Mouse (Mus musculus): ENCODE data around the gene Mrpl19.

Gene Mrpl19

DNA sequence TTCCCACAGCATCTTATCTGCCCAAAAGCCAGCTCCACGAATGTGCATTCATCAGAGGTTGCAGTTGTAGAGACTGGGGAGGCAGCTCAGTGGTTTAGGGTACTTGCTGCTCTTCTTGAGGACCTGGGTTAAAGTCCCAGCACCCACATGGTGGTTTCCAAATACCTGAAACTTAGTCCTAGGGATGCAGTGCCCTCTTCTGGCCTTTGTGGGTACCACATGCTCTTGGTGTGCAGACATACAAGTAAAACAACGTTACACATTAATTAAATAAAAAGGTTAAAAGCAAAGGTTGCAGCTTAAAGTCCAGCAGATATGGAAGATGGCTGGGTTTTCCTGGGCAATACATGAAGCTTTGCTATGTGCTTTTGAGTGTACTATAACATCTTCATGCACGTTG is 32.5 kb downstream of the Mrpl19 start:
- in situ Hi-C loops (cut with MboI, MseI), result no loop called here

DNA sequence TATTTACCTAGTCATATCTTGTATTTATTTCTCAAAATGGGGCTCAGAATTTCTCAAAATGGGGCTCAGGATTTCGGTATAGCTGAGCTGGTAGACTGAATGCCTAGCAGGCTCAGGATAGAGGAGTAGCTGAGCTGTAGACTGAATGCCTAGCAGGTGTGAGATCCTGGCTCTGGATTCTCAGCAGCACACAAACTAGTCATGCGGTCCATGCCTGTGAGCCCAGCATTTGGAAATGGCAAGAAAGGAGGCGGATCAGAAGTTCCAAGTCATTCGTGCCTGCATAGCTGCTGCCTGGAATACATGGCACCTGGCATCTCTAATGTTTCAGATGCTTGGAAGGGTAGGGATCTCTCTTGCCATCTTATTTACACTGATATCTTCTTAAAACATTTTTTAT is 36.4 kb downstream of the Mrpl19 start:
- in situ Hi-C loops (cut with MboI, MseI), result no loop called here

DNA sequence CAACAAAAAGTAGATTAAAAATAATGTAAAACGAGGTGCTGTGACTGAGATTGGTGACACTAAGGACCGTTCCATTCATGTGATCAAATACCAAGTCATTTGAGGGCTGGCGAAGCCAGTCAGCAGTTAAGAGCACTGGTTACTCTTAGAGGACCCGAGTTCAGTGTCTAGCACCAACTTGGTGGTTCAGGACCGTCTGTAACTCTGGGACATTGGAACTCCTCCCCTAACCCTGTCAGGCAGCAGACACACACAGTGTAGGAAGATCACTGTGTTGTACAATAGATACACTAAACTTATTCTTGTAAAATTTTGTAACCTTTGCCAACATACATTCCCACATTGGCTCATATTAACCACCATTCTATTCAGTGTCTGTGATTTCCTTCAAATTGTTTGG is 41.5 kb downstream of the Mrpl19 start:
- in situ Hi-C loops (cut with MboI, MseI), result no loop called here

DNA sequence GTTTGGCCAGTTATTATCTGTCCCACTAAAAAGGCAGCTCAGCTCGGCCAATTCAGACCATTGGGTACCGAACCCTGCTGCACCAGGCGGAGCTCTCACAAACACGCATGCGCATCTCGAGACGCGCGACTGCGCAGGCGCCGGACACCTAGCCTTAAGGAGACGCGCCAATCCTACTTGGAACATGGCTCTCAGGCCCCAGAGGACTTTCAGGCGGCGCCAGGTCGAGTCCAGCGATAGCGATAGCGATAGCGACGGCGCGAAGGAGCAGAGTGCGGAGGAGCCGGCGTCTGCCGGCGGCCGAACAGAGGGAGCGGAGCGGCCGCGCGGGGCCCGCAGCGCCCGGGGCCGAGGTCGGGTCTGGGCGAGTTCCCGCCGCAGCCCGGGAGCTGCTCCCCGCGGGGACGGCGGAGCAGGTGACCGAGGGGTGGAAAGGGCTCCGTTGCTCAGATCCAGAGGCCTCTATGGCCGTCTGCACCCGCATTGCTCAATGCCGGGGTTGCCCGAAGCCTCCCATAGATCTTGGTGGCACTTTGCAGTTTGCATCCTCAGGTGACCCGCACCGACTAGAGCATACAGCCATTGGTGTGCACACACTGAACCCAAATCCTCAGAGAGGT is 42.1 kb downstream of the Mrpl19 start, which contains the start of gene Gcfc2:
Gene Gcfc2, plus strand, starts transcription at position 147 of the 620 bp plus-strand sequence.
- in situ Hi-C loops (cut with MboI, MseI), result no loop called here

DNA sequence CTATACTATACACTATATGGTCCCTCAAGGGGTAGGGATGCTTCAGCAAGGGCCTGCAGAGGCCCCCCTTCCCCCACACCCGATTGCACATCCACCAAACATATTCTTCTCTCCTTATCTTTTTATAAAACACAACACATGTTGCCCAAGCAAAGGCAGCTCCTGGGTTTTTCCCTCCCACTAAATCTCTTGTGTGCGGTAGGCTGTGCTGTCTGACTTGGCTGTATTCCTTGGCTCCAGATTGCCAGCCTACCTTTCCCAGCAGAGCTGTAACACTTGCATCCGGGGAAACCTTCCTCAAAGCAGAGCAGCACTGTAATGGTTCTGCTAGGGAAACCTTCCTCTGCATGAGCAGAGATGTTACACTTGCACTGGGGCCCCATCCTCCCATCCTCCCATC is 53.6 kb downstream of the Mrpl19 start:
- in situ Hi-C loops (cut with MboI, MseI), result no loop called here

DNA sequence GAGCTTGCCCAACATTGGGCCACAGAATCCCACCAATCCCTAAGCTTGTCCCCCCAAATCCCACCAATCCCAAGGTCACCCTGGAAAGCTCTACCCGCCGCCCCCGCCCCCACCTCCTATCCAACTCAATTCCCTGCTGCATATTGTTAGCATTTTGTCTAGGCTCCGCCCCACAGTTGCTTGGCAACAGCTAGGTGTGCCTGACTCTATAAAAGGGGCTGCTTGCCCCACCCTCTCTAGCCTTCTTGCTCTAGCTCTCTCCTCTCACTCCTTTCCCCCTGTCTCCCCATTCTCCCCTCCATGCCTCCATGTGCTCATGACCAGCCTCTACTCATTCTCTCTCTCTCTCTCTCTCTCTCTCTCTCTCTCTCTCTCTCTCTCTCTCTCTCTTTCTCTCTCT is 54.0 kb downstream of the Mrpl19 start:
- in situ Hi-C loops (cut with MboI, MseI), result no loop called here

DNA sequence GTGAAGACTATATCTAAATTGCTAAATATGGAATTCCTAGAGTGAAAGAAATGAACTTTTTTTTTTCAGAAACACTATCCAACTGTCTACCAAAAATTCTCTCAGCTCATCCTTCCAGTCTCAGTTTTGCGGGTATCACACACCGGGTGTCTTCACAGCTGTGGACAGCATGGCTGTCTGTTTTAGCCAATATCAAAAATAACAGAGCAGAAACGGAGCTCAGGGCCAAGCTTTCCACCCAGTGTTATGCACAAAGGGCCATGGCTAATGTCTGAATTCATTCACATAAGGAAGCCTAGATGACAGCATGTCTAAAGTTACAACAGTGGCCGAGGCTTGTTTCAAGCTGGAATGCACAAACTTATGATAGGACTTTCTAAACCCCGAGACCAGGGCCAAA is 54.5 kb downstream of the Mrpl19 start:
- in situ Hi-C loops (cut with MboI, MseI), result no loop called here

DNA sequence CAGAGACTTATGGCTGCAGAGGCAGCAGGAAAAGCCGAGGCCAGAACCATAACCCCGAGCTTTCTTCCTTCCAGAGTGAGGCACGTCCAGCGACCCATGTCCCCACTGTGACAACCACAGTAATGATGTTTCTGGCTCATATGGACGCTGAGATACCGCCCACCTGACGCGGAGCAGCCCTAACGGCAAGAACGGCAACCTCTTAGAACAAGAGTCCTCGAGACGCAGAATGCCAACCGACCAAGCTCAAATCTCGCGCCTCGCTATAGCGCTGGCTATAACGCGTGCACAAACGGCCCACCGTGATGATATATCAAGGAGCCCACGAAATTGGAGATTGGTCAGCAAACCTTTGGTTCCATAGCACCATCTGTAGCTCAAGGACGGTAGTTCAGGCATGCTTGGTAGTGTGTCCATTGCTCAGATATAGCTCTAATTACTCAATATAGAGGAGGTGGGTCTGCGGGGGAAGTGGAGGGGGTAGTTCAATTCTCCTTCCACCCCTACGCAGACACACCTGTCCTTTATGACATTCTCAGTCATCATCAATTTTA is 55.4 kb downstream of the Mrpl19 start:
- in situ Hi-C loops (cut with MboI, MseI), result no loop called here
